In genomic region chr19:58091911-58092310, GRCm38 (mm10) we compare ENCODE assay signal across 29 mouse cellular contexts.
"Had no signal": no experiment of that assay in that cellular context is flagged by ENCODE, and none has a peak within 500 bp of the region (broad histone marks: within the 10 kb centered on the region; RNA-seq: fewer than 3 reads in every experiment).

No protein-coding gene starts in this region.

- H3K27me3 ChIP-seq: limb, embryonic 12.5 days; limb, embryonic 13.5 days; liver, embryonic 12.5 days; liver, embryonic 13.5 days; liver, embryonic 15.5 days; lung, embryonic 15.5 days; midbrain, embryonic 12.5 days; midbrain, embryonic 15.5 days; neural tube, embryonic 12.5 days; neural tube, embryonic 13.5 days had no signal

- H3K27ac ChIP-seq: left cerebral cortex, adult 2 months; limb, embryonic 12.5 days; limb, embryonic 13.5 days; liver, embryonic 12.5 days; liver, embryonic 13.5 days; liver, embryonic 14.5 days; liver, embryonic 15.5 days; lung, embryonic 15.5 days; macrophage; midbrain, embryonic 10.5 days; midbrain, embryonic 12.5 days; midbrain, embryonic 15.5 days; neural tube, embryonic 12.5 days; neural tube, embryonic 13.5 days had no signal

- H3K36me3 ChIP-seq: limb, embryonic 12.5 days; limb, embryonic 13.5 days; liver, embryonic 12.5 days; liver, embryonic 13.5 days; liver, embryonic 15.5 days; lung, embryonic 15.5 days; midbrain, embryonic 10.5 days; midbrain, embryonic 12.5 days; midbrain, embryonic 15.5 days; neural tube, embryonic 12.5 days; neural tube, embryonic 13.5 days had no signal

- H3K4me2 ChIP-seq: limb, embryonic 12.5 days; limb, embryonic 13.5 days; liver, embryonic 11.5 days; liver, embryonic 12.5 days; liver, embryonic 13.5 days; liver, embryonic 15.5 days; lung, embryonic 15.5 days; midbrain, embryonic 12.5 days; midbrain, embryonic 15.5 days; neural tube, embryonic 12.5 days; neural tube, embryonic 13.5 days had no signal

- H3K4me1 ChIP-seq: liver, embryonic 12.5 days; liver, embryonic 13.5 days; liver, embryonic 15.5 days; megakaryocyte, embryonic 14.5 days; midbrain, embryonic 15.5 days had no signal

- H3K4me3 ChIP-seq: left cerebral cortex, adult 2 months; limb, embryonic 12.5 days; limb, embryonic 13.5 days; liver, embryonic 12.5 days; liver, embryonic 13.5 days; liver, embryonic 15.5 days; lung, embryonic 15.5 days; midbrain, embryonic 10.5 days; midbrain, embryonic 12.5 days; midbrain, embryonic 15.5 days; myocyte; neural tube, embryonic 12.5 days; neural tube, embryonic 13.5 days had no signal

- H3K9ac ChIP-seq: limb, embryonic 12.5 days; limb, embryonic 13.5 days; liver, embryonic 12.5 days; liver, embryonic 13.5 days; liver, embryonic 14.5 days; liver, embryonic 15.5 days; liver, postnatal 0 days; lung, embryonic 15.5 days; midbrain, embryonic 12.5 days; midbrain, embryonic 15.5 days; neural tube, embryonic 12.5 days; neural tube, embryonic 13.5 days had no signal

- ATAC-seq: liver, embryonic 12.5 days; liver, postnatal 0 days; lung, postnatal 0 days; midbrain, embryonic 15.5 days; midbrain, embryonic 16.5 days had no signal

- H3K9me3 ChIP-seq: limb, embryonic 12.5 days; limb, embryonic 13.5 days; liver, embryonic 12.5 days; liver, embryonic 13.5 days; liver, embryonic 15.5 days; lung, embryonic 15.5 days; midbrain, embryonic 10.5 days; midbrain, embryonic 12.5 days; midbrain, embryonic 15.5 days; neural tube, embryonic 12.5 days; neural tube, embryonic 13.5 days had no signal

- DNase-seq: left cerebral cortex, postnatal 4 days; liver; liver, embryonic 13.5 days; liver, postnatal 0 days; lung, adult 18-20 months; lung, adult 2 months; lung, postnatal 10 days; lung, postnatal 14 days; lung, postnatal 36 days; lung, postnatal 4 days; midbrain, embryonic 14.5 days had no signal
